Comparison of ENCODE assay signal across 8 mouse cellular contexts in genomic region chr5:100518049-100519026, GRCm38 (mm10). TPM values are rescaled to one million over a fixed set of nuclear protein-coding genes. Genes with fewer than 3 reads are reported as not detected.
DNase-seq lines count a peak whose midpoint lies in the region; ATAC-seq lines count a peak whose summit lies in the region.

Cops4 (plus strand) TSS chr5:100518309.

- H3K27ac ChIP-seq in lung, embryonic 16.5 days (ENCODE audit: low read length), result peak within 1 kb of the TSS; percentile 86

- peaks cover 18% of the 10 kb centered on the region for H3K4me1 ChIP-seq in lung, embryonic 16.5 days (replicated peaks; ENCODE audit: control insufficient read depth, insufficient read depth, low read length)

- H3K36me3 ChIP-seq in lung, embryonic 16.5 days (ENCODE audit: control insufficient read depth, insufficient read depth, low read length), result no peaks in the 10 kb centered on the region

- peak within 1 kb of the TSS; percentile 91 for H3K4me2 ChIP-seq in lung, embryonic 16.5 days (ENCODE audit: low read depth, low read length)

- H3K27me3 ChIP-seq in lung, embryonic 16.5 days (ENCODE audit: control insufficient read depth, insufficient read depth, low read depth, low read length), result no peaks in the 10 kb centered on the region

- peak within 1 kb of the TSS; percentile 93 for H3K9ac ChIP-seq in lung, embryonic 16.5 days (ENCODE audit: low read length)

- H3K9me3 ChIP-seq in lung, embryonic 16.5 days (ENCODE audit: control insufficient read depth, low read length), result no peaks in the 10 kb centered on the region

- peak; percentile 99 to 100 for ATAC-seq in hematopoietic stem cell, adult 5-6 weeks (replicated peaks in 1 of 2; ENCODE audit: insufficient read depth in 1 of 2, low FRiP score in 2 of 2, low TSS enrichment in 1 of 2, low read depth in 1 of 2, poor library complexity in 2 of 2, severe bottlenecking in 2 of 2)
- ATAC-seq in lung, embryonic 16.5 days (ENCODE audit: low read depth), result peak; percentile 100

- DNase-seq in MEL-GATA-1-ER (ENCODE audit: extremely low read depth, low read depth), result peak; percentile 99
- peak; percentile 96 for DNase-seq in cerebellum, adult 8-10 months
- DNase-seq in forelimb bud, embryonic 11.5 days (ENCODE audit: low read depth, low spot score), result peak; percentile 99
- peak; percentile 92 for DNase-seq in layer of hippocampus, adult 9-10 months (ENCODE audit: low spot score)
- DNase-seq in ovary, postnatal 10 days (ENCODE audit: low spot score), result peak; percentile 84
- peak; percentile 95 to 96 for DNase-seq in thymus, postnatal 10 days (ENCODE audit: low spot score in 2 of 2)

- H3K4me3 ChIP-seq in lung, embryonic 16.5 days (ENCODE audit: low read length), result peak within 1 kb of the TSS; percentile 88

- WGBS in lung, embryonic 16.5 days, result under 1% methylated on average over 64 of the region's 64 CpGs

RNA-seq across cellular contexts. Expression of gene Cops4, which starts in this region (rescaled TPM):
- total RNA-seq in hematopoietic stem cell, adult 5-6 weeks (2017), result 117 and 166 TPM in 2 replicates
- 165 and 174 TPM in 2 replicates for polyA plus RNA-seq in lung, embryonic 16.5 days (2015; fragmentation: Nextera tagmentation; extraction: Ambion mirVana)

Comparison
In these comparisons a context has a peak if more than half of its experiments do, and no peak if none do; other contexts are left out.
1. Peak in every context shown above with its lines: DNase-seq, ATAC-seq, H3K4me3 ChIP-seq and H3K27ac ChIP-seq.